Mouse (Mus musculus): ENCODE data around the gene Nav2. TPM values are rescaled to one million over a fixed set of nuclear protein-coding genes. Genes with fewer than 3 reads are reported as not detected.
A peak's percentile ranks its signal among the peaks of the same experiment; 100 is the strongest.

Nav2 gene
- polyA plus RNA-seq, 1 experiment from 2014 or later: 26.2 TPM

GRCm38 (mm10) chr7:49480962-49481361 lies 572.4 kb downstream of the Nav2 start:
- H3K9ac ChIP-seq: no peak overlapping the region
- H3K4me2 ChIP-seq: no peak overlapping the region
- no peaks in the 10 kb centered on the region for H3K9me3 ChIP-seq
- no peaks in the 10 kb centered on the region for H3K36me3 ChIP-seq (replicated peaks)
- H3K4me1 ChIP-seq: peaks cover 21% of the 10 kb centered on the region
- no peak overlapping the region for H3K4me3 ChIP-seq
- H3K27me3 ChIP-seq (replicated peaks): peaks cover 5% of the 10 kb centered on the region; the same call in 1 of the 2 replicates
- no peak overlapping the region for H3K27ac ChIP-seq
- ATAC-seq (replicated peaks): no peak
- 52% methylated on average over 8 of the region's 8 CpGs for WGBS

- no peaks in the 10 kb centered on the region for H3K36me3 ChIP-seq (replicated peaks)
- no peaks in the 10 kb centered on the region for H3K9me3 ChIP-seq
- ATAC-seq (replicated peaks): peak; percentile 48
- WGBS: 14% methylated on average over 11 of the region's 11 CpGs
- H3K4me3 ChIP-seq: no peak overlapping the region
- peaks cover 21% of the 10 kb centered on the region for H3K4me1 ChIP-seq
- H3K4me2 ChIP-seq: no peak overlapping the region
- peak overlapping the region; percentile 18; the same call in 1 of the 2 replicates for H3K27ac ChIP-seq
- H3K9ac ChIP-seq: peak overlapping the region; percentile 2; the same call in 1 of the 2 replicates
- peaks cover 5% of the 10 kb centered on the region; the same call in 1 of the 2 replicates for H3K27me3 ChIP-seq (replicated peaks)
Measured at GRCm38 (mm10) chr7:49484036-49484744, 575.7 kb downstream of the Nav2 start.

GRCm38 (mm10) chr7:49485292-49485847 lies 576.9 kb downstream of the Nav2 start:
- Histone ChIP-seq H3K9me3 (no peaks in the 10 kb centered on the region), H3K9ac (no peak overlapping the region), H3K27me3 (replicated peaks) (peaks cover 5% of the 10 kb centered on the region; the same call in 1 of the 2 replicates), H3K4me2 (no peak overlapping the region), H3K27ac (no peak overlapping the region), H3K4me1 (peaks cover 21% of the 10 kb centered on the region), H3K36me3 (replicated peaks) (no peaks in the 10 kb centered on the region), H3K4me3 (no peak overlapping the region)
- 8% methylated on average over 9 of the region's 9 CpGs for WGBS
- ATAC-seq (replicated peaks): peak; percentile 57; the same call in 1 of the 2 replicates

- Histone ChIP-seq H3K9me3 (no peaks in the 10 kb centered on the region), H3K4me2 (no peak overlapping the region), H3K27me3 (replicated peaks) (peaks cover 2% of the 10 kb centered on the region; the same call in 1 of the 2 replicates), H3K4me1 (peaks cover 21% of the 10 kb centered on the region), H3K27ac (no peak overlapping the region), H3K4me3 (no peak overlapping the region), H3K36me3 (replicated peaks) (no peaks in the 10 kb centered on the region), H3K9ac (no peak overlapping the region)
- ATAC-seq (replicated peaks): no peak
- 92% methylated on average over 2 of the region's 2 CpGs for WGBS
Measured at GRCm38 (mm10) chr7:49487347-49487746, 578.8 kb downstream of the Nav2 start.

- Histone ChIP-seq H3K27ac (no peak overlapping the region), H3K9me3 (no peaks in the 10 kb centered on the region), H3K36me3 (replicated peaks) (no peaks in the 10 kb centered on the region), H3K4me1 (peaks cover 21% of the 10 kb centered on the region), H3K4me2 (no peak overlapping the region), H3K4me3 (no peak overlapping the region), H3K27me3 (replicated peaks) (no peaks in the 10 kb centered on the region), H3K9ac (no peak overlapping the region)
- ATAC-seq (replicated peaks): no peak
- 77% methylated on average over 4 of the region's 4 CpGs for WGBS
Measured at GRCm38 (mm10) chr7:49488493-49489087, 580.1 kb downstream of the Nav2 start.

- no peak overlapping the region for H3K9ac ChIP-seq
- WGBS: 59% methylated on average over 10 of the region's 10 CpGs
- peaks cover 3% of the 10 kb centered on the region for H3K4me1 ChIP-seq
- H3K4me3 ChIP-seq: no peak overlapping the region
- no peak overlapping the region for H3K4me2 ChIP-seq
- ATAC-seq (replicated peaks): no peak
- no peaks in the 10 kb centered on the region for H3K27me3 ChIP-seq (replicated peaks)
- no peaks in the 10 kb centered on the region for H3K9me3 ChIP-seq
- no peak overlapping the region for H3K27ac ChIP-seq
- H3K36me3 ChIP-seq (replicated peaks): no peaks in the 10 kb centered on the region
Measured at GRCm38 (mm10) chr7:49490814-49491213, 582.3 kb downstream of the Nav2 start.

- H3K27me3 ChIP-seq (replicated peaks): no peaks in the 10 kb centered on the region
- ATAC-seq (replicated peaks): no peak
- no peak overlapping the region for H3K9ac ChIP-seq
- H3K36me3 ChIP-seq (replicated peaks): no peaks in the 10 kb centered on the region
- no peak overlapping the region for H3K27ac ChIP-seq
- peaks cover 17% of the 10 kb centered on the region for H3K4me1 ChIP-seq
- H3K4me3 ChIP-seq: no peak overlapping the region
- no peak overlapping the region for H3K4me2 ChIP-seq
- no peaks in the 10 kb centered on the region for H3K9me3 ChIP-seq
Measured at GRCm38 (mm10) chr7:49492622-49493021, 584.1 kb downstream of the Nav2 start.

GRCm38 (mm10) chr7:49493210-49493609 lies 584.7 kb downstream of the Nav2 start:
- Histone ChIP-seq H3K9ac (no peak overlapping the region), H3K9me3 (no peaks in the 10 kb centered on the region), H3K4me3 (no peak overlapping the region), H3K4me2 (no peak overlapping the region), H3K36me3 (replicated peaks) (no peaks in the 10 kb centered on the region), H3K4me1 (peaks cover 17% of the 10 kb centered on the region), H3K27ac (no peak overlapping the region), H3K27me3 (replicated peaks) (no peaks in the 10 kb centered on the region)
- 87% methylated on average over 4 of the region's 4 CpGs for whole genome bisulfite sequencing
- no peak for ATAC-seq (replicated peaks)

- H3K4me3 ChIP-seq: no peak overlapping the region
- no peaks in the 10 kb centered on the region for H3K27me3 ChIP-seq (replicated peaks)
- H3K36me3 ChIP-seq (replicated peaks): no peaks in the 10 kb centered on the region
- no peak for ATAC-seq (replicated peaks)
- H3K27ac ChIP-seq: no peak overlapping the region
- WGBS: 77% methylated on average over 6 of the region's 6 CpGs
- H3K9ac ChIP-seq: no peak overlapping the region
- no peak overlapping the region for H3K4me2 ChIP-seq
- peaks cover 17% of the 10 kb centered on the region for H3K4me1 ChIP-seq
- H3K9me3 ChIP-seq: no peaks in the 10 kb centered on the region
Measured at GRCm38 (mm10) chr7:49494654-49495053, 586.1 kb downstream of the Nav2 start.

- Histone ChIP-seq H3K4me1 (peaks cover 17% of the 10 kb centered on the region), H3K4me3 (no peak overlapping the region), H3K9ac (no peak overlapping the region), H3K4me2 (no peak overlapping the region), H3K36me3 (replicated peaks) (no peaks in the 10 kb centered on the region), H3K27ac (no peak overlapping the region), H3K9me3 (no peaks in the 10 kb centered on the region), H3K27me3 (replicated peaks) (no peaks in the 10 kb centered on the region)
- WGBS: 14% methylated on average over 11 of the region's 11 CpGs
- ATAC-seq (replicated peaks): peak; percentile 59
Measured at GRCm38 (mm10) chr7:49496111-49496510, 587.6 kb downstream of the Nav2 start.

- Histone ChIP-seq H3K27ac (no peak overlapping the region), H3K4me3 (no peak overlapping the region), H3K4me1 (peaks cover 17% of the 10 kb centered on the region), H3K4me2 (no peak overlapping the region), H3K27me3 (replicated peaks) (no peaks in the 10 kb centered on the region), H3K36me3 (replicated peaks) (no peaks in the 10 kb centered on the region), H3K9me3 (no peaks in the 10 kb centered on the region), H3K9ac (no peak overlapping the region)
- no peak for ATAC-seq (replicated peaks)
- WGBS: 38% methylated on average over 13 of the region's 13 CpGs
Measured at GRCm38 (mm10) chr7:49496766-49497425, 588.4 kb downstream of the Nav2 start.

GRCm38 (mm10) chr7:49497426-49497892 lies 588.9 kb downstream of the Nav2 start:
- Histone ChIP-seq H3K4me2 (no peak overlapping the region), H3K27ac (no peak overlapping the region), H3K4me3 (no peak overlapping the region), H3K36me3 (replicated peaks) (no peaks in the 10 kb centered on the region), H3K27me3 (replicated peaks) (no peaks in the 10 kb centered on the region), H3K9me3 (no peaks in the 10 kb centered on the region), H3K9ac (no peak overlapping the region), H3K4me1 (peaks cover 17% of the 10 kb centered on the region)
- WGBS: 71% methylated on average over 4 of the region's 4 CpGs
- no peak for ATAC-seq (replicated peaks)
